Mouse (Mus musculus): ENCODE measurements around the gene Sh3gl1.
A peak's percentile ranks its signal among the peaks of the same experiment; 100 is the strongest.

The Sh3gl1 gene

GRCm38 (mm10) chr17:56021161-56021910, 15.1 kb downstream of the Sh3gl1 start:
- DNase-seq (ENCODE audit: low spot score) = no peak

- DNase-seq (ENCODE audit: low spot score) = no peak
These were observed 15.9 kb downstream of the Sh3gl1 start for GRCm38 (mm10) chr17:56020400-56021084.

- no peak for DNase-seq (ENCODE audit: low spot score)
These were observed 17.9 kb downstream of the Sh3gl1 start for GRCm38 (mm10) chr17:56018347-56019131.

- DNase-seq (ENCODE audit: low spot score) = no peak
These were observed 18.6 kb downstream of the Sh3gl1 start for GRCm38 (mm10) chr17:56017848-56018247.

GRCm38 (mm10) chr17:56016793-56017785, 19.3 kb downstream of the Sh3gl1 start:
- no peak for DNase-seq (ENCODE audit: low spot score)

DNA sequence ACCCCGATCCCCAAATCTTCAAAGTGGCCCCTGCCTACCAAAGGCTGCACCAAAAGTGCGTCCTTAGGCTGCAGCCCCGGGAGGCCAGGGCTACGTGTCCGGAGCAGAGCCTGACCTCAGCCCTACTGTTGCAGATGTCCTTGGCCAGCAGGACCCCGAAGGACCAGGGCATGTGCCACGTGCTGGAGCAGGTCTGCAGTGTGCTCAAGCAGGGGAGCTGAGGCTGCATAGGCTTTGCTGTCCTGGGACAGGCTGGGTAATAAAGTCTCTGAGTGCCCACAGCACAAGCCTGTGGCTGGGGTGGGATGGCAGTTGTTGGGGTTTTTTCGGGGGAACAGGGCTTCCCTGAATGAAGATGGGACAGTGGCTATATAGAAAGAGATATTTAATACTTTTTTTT, 20.1 kb downstream of the Sh3gl1 start:
- DNase-seq (ENCODE audit: low spot score) = no peak

DNA sequence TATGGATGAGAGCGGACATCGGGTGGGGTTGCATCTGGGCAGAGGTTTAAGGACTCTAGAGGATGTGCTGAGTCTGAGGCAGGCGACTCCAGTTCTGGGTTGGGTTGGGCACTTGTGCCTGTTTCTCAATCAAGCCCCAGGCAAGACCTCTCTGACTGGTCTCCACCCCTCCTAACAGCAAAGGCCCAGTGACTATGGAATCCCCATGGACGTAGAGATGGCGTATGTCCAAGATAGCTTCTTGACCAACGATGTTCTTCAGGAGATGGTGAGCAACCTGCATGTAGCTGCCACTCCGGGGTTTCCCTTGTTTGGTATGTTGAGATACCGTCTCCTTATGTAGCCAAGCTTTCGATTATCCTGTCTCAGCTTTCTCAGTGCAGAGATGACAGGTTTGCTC, 21.1 kb downstream of the Sh3gl1 start:
- DNase-seq (ENCODE audit: low spot score) = no peak

- no peak for DNase-seq (ENCODE audit: low spot score)
These were observed 25.0 kb downstream of the Sh3gl1 start for GRCm38 (mm10) chr17:56011441-56011840.

DNA sequence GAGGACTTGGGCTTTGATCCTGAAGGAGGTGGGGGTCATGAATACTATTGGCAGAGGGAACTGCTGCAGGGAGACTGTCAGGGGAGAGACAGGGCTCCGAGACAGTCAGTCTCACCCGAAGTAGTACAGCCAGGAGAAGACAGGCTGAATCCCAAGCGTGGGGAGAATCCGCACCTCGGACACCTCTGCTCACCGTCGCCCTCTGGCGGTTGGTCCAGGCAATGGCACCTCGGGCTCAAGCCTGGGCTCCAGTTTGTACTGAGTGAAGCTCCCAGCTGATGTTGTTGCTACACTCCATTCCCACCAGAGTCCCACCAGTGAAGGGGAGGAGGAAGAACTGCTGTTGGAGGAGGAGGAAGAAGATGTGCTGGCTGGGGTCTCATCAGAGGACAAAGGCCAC, 25.8 kb downstream of the Sh3gl1 start:
- peak; percentile 70 for DNase-seq (ENCODE audit: low spot score)

- no peak for DNase-seq (ENCODE audit: low spot score)
These were observed 26.2 kb downstream of the Sh3gl1 start for GRCm38 (mm10) chr17:56010255-56010654.

DNA sequence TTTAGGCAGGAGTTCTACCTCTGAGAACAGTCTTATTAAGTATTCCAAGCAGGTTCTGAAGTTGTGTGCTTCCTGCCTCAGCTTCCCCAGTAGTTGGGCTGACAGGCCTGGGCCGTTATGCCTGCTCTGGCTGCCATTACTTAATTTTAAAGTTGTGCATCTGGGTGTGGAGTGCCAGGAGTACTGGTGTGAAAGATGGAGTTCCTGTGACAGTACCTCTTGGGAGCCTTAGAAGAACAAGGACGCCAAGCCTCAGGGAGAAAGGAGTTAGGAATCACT, 26.5 kb downstream of the Sh3gl1 start:
- no peak for DNase-seq (ENCODE audit: low spot score)

DNA sequence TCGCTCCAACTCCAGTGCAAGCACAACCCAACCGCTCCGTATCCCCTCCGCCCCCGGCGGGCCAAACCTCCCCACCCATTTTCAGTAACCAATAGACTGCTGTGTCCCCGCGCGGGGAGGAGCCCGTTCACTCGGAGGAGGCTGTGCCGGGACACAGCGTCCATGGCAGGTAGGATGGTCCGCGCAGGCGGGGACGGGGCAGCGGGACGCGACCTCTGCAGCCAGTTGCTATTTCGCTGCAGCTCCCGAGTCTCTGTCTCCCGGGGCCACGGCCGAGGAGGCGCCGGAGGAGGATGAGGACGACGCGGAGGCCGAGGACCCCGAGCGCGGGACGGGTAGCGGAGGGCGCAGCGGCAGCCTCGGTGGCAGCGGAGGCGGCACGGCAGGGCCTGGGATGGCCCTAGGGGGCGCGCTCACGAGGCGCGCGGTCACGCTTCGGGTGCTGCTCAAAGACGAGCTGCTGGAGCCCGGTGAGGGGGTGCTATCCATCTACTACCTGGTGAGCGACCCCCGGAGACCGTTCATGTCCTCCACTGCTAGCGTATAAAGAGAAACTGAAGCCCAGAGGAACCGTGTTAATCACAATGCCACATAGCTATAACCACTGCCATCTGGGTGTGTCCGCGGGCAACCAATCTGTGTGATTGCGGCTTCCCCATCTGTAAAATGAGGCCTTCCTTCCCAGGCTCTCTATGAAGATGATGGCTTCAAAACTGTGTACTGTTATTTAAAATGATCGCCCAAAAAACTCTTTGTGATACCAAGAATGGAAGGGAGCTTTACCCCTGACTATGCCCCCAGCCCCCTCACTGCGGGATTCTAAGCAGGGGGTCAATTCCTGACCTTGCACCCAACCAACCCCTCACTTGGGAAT, 27.1 kb downstream of the Sh3gl1 start:
- peak; percentile 86 for DNase-seq (ENCODE audit: low spot score)

DNA sequence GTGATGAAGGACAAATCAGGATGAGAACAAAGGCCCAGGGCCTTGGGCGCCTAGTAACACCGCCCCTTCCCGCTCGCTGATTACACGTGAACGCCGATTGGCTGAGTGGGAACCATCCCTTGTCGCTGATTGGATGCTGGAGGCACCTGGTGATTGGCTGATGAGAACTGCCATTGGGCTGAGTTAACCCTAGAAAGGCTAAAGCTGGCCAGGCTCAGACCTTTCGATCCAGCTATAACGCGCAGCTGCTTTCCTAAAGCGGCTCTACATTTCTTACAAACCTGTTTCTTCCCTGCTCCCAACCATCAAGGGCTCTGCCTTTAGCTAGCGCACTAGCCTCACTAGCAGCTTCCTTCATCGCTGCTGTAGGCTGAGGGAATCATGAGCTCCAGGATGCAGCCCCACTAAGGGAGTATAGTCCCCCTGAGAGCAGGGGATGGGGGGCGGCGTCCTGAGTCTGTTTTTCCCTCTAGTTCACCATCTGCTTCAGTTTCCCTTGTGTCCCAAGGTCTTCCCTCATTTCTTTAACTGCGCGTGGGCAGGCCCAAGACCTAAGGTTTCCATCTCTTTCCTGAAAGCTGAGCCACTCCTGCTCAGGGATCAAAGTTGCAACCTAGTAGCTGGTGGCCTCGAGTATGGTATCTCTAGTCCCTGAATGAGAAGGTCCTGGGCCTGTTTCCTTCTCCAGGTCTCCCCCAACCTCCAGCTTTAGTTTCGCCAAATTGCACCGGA, 27.9 kb downstream of the Sh3gl1 start:
- peak; percentile 92 for DNase-seq (ENCODE audit: low spot score)

DNA sequence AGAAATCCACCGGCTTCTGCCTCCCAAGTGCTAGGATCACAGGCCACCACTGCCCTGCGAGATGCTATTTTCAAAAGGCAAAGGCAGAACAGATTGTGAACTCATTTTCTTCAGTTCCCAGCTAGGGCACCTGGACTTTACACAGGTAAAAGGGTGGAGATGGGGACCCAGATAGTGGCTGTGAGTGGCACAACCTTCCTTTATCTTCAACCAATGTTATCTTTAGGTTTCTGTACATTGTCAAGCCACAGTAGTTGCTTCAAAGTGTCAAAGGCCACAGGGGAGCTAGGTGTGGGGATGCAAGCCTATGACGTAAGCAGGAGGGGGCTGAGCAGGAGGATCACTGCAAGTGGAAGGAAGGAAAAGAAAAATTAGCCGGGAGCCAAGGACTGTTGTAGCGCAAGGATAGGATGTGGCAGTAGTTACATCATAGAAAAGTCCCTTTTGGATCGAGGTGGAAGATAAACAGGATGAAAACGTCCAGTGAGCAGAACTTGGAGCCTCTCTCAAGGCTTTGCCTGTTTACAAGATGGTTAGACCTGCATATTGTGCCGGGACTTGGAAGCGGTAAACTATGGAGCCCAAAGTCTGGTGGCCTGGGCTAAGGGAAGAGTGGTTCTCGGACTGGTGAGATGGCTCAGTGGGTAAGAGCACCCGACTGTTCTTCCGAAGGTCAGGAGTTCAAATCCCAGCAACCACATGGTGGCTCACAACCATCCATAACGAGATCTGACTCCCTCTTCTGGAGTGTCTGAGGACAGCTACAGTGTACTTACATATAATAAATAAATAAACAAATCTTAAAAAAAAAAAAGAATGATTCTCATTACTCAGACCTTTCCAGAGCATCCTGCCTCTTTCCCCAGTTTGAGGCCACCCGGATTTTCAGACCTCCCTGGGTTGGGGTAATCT, 28.7 kb downstream of the Sh3gl1 start:
- DNase-seq (ENCODE audit: low spot score) = no peak

DNA sequence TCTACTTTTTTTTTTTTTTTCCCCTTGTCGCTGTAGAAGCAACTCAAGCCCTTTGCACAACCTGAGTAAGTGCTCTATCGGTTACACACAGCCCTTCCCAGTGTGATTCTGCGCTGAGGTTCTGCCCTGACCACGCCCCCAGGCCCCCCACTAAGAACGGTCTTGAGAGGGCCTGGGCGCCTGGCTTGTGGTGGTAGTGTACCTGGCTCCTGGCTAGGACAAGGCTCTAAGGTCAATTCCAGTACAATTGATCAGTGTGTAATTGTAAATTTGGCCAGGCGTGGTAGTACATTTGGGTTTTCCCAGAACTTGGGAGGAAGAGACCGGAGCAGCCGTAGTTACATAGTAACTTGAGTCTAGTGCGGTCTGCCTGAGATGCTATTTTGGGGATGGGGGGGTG, 29.5 kb downstream of the Sh3gl1 start:
- DNase-seq (ENCODE audit: low spot score) = no peak

DNA sequence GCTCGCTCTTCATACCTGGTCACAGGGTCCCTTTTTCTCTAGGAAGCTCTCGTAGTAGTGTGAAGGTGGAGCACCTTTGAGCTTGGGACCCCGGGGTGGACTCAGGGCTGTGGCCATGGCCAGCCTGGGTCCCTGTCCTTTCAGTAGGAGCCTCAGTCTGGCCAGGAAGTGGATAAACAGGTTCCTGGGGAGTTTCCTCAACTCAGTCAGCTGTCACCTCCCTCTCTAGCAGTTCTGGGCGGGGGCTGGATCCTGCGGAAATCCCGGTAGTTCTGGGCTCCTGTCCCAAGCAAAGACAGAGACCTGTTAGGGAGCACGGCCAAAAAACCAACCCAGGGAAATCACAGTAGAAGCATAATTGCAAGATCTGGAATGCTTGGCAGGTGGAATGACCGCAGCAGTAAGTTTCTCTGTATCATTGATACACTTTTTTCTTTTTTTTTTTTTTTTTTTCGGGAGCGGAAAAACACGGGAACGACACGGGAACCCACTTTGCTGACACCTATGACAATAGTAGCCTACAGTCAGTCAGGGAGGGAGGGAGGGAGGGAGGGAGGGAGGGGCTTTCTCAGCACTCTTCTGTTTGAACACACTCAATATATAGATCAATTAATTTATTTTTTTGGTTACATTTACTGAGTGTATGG, 30.9 kb downstream of the Sh3gl1 start, which contains the start of the genes Stap2 and Mpnd:
TSS of gene Stap2 (minus strand) at position 170 of the 647 bp plus-strand sequence.
TSS of gene Mpnd (plus strand) at position 297 of the 647 bp plus-strand sequence.
- DNase-seq (ENCODE audit: low spot score) = peak; percentile 85

DNA sequence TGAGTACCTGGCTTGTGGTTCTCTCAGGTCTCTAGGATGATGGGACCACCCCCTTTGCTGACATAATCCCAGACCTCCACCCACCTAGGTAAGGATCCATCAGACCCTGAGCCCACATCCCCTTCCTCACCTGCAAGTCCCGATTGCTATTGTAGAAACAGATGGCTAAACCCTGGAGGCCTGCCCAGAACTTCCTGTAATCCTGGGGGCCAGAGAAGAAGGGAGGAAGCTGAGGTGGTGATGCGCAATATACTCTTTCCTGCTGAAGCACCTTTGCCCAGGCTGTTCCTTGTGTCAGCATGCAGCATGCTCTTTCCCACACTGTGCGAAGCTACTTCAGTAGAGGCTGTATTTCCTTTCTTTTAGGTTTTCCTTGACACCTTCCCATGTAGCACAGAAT, 33.4 kb downstream of the Sh3gl1 start:
- DNase-seq (ENCODE audit: low spot score) = no peak

DNA sequence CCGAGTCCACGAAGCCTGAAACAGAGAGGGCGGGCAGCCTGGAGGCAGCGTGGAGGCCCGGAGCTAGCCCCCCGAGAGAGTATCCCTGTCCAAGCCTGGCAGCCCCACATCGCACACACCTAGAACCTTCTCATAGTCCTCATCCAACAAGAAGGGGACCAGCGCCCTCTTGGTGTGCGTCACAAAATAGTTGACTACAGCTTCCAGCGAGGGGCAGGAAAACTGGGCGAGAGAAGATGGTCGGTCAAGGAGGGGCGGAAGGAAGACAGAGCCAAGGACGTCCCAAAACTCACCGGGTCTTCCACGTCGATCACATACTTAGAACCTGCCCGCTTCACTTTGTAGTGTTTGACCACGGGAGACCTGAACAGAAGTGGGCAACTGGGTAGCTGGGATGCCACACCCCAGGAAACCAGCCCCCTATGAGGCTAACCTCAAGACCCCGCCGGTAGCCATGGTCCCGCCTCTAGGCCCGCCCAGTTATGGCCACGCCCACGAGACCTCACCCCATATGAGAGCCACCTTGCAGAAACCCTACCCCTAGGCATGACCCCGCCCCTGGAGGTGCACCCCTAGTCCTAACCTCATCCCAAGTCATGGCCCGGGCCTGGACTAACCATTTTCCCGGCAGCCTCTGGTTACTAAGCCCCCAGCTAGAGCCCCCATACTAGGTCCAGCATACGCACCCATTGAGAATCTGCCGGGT, 36.5 kb downstream of the Sh3gl1 start:
- no peak for DNase-seq (ENCODE audit: low spot score)

Data from c-Kit-positive CD71-positive TER-119-positive erythroid progenitor cells, embryonic 14.5 days (primary cell).